Mouse (Mus musculus): ENCODE results near the gene Cntnap2.
A peak's percentile ranks its signal among the peaks of the same experiment; 100 is the strongest.
"Not testable (repeated sequence)": the region's sequence is repeated elsewhere in the genome, so short reads cannot be mapped to it uniquely, and the experiment has no call there.

Cntnap2 gene

GRCm38 (mm10) chr6:46205531-46205930 lies 1146.4 kb downstream of the Cntnap2 start:
- no peak for DNase-seq (ENCODE audit: extremely low spot score, low read depth, low spot score)

GRCm38 (mm10) chr6:46232889-46233288 lies 1173.7 kb downstream of the Cntnap2 start:
- DNase-seq (ENCODE audit: extremely low spot score, low read depth, low spot score), result no peak

DNA sequence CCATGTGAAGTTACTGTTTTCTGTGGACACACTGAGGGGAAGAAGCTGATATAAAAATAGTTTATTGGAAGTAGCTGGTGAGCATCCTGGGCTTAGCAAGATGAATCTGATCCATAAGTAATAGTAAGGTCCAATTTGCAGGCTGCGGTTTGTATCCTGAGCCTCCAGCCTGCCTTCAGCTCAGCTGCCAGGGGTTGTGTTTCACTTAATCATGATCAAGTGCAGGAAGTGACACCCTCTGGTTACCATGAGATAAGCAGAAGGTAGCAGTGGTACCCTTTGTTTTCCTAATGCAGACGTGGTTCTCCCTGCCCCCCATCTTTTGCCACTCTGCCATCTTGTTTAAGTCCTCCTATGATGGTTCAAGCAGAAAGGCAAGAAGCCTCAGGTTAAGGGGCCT lies 1181.2 kb downstream of the Cntnap2 start:
- DNase-seq (ENCODE audit: extremely low spot score, low read depth, low spot score), result no peak

- no peak for DNase-seq (ENCODE audit: extremely low spot score, low read depth, low spot score)
Observed at GRCm38 (mm10) chr6:46263171-46263570, 1204.0 kb downstream of the Cntnap2 start.

- DNase-seq (ENCODE audit: extremely low spot score, low read depth, low spot score), result no peak
Observed at GRCm38 (mm10) chr6:46346946-46347345, 1287.8 kb downstream of the Cntnap2 start.

- DNase-seq (ENCODE audit: extremely low spot score, low read depth, low spot score), result no peak
Observed at GRCm38 (mm10) chr6:46361091-46361490, 1301.9 kb downstream of the Cntnap2 start.

DNA sequence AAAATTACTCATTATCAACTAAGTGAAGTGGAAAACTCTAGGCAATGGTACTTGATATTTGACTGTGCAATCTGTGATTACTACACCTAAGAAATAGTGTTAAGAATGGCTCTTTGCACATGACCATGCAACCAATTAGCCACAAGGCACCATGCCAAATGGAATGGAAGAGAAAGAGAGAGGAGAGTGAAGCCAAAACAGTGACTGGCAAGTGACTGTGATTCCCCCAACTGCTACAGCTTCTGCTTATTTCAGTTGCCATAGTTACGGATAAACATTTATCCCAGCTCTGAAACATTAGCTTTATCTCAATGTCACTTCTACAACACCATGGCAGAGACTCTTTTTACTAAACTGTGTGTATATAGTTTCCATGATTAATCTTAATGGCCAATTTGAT lies 1303.0 kb downstream of the Cntnap2 start:
- DNase-seq (ENCODE audit: extremely low spot score, low read depth, low spot score), result no peak

- no peak for DNase-seq (ENCODE audit: extremely low spot score, low read depth, low spot score)
Observed at GRCm38 (mm10) chr6:46398725-46399589, 1339.8 kb downstream of the Cntnap2 start.

DNA sequence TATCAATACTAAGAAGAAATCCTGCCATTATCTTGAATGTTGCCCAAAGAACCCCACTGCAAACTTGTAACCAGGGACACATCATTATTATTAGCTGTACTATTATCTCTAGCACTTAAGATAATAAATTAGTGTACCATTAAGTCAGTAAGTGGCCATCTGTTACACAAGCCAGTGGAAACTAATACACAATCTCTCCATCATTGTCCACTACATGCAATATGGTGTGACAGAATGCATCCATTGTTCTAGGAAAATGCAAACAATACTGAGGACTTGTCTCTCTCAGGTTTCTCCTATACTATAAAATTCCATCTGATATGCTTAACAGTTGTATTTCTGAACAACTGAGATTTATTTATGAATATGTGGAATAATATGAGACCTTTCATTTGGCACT lies 1355.0 kb downstream of the Cntnap2 start:
- no peak for DNase-seq (ENCODE audit: extremely low spot score, low read depth, low spot score)

GRCm38 (mm10) chr6:46414562-46414961 lies 1355.4 kb downstream of the Cntnap2 start:
- DNase-seq (ENCODE audit: extremely low spot score, low read depth, low spot score), result no peak

DNA sequence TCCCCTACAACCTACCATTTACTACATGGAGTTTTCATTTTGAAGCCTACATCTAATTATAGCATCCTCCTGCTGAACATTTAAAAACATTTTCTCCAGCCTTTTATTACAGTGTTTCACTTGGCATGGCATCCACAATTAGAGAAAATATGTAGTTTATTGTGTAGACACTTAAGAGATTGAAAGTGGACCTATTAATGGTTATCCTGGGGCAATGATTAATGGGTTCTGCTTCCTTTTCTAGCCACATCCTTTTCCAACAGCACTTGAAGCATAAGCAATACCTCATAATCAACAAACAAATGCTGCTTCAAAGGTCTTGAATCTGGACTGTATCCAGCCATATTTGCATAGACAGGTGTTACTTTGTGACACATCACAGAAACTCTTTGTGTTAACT lies 1360.7 kb downstream of the Cntnap2 start:
- no peak for DNase-seq (ENCODE audit: extremely low spot score, low read depth, low spot score)

GRCm38 (mm10) chr6:46420349-46420748 lies 1361.2 kb downstream of the Cntnap2 start:
- no peak for DNase-seq (ENCODE audit: extremely low spot score, low read depth, low spot score)

DNA sequence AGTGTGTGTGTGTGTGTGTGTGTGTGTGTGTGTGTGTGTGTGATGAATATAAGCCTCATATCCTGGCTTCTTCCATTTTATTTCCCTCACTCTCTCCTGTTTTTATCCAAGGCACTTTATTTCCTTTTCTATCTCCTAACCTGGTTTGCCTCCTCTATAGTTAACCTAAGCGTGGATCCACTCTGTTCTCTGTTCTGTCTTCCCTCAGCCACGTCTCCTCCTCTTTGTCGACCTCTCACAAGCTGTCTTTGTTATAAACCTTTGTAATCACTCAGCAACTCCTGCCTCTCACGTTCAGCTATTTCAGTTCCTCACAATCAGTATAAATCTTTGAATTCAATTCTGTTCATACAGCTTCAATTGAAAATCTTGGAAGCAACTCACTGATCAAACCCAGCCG lies 1369.1 kb downstream of the Cntnap2 start:
- no peak for DNase-seq (ENCODE audit: extremely low spot score, low read depth, low spot score)

DNA sequence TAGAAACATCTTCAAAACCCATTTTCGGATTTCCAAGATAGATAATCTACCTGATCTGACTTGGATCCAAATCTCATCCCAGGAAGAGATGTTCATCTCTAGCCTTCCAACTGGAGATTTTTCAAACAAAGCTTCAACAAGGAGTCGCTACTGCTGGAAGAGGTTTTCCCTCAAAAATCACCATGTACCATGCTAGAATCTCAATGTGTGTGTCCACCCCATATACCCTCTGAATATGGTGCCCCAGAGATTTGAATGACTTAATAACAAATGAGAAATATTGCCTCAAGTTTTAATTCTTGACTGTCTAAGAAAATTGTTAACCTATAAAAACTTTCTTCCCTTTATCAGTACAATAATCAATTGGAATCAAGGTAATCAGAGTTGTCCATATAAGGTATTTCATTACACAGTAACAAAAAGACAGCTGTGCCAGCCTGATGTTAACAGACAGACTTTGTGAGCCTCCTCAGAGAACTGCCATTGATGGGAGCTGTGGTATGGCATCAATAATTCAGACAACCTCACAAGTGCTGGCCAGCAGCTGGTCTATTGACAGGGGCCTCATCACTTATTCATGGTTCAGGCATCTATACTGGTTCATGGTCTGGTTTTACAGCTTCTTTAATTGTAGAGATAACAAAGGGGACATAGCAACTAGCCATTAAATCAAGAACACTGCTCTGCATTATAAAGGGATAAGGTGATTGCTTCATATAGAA lies 1391.9 kb downstream of the Cntnap2 start:
- no peak for DNase-seq (ENCODE audit: extremely low spot score, low read depth, low spot score)

GRCm38 (mm10) chr6:46472683-46473082 lies 1413.5 kb downstream of the Cntnap2 start:
- DNase-seq (ENCODE audit: extremely low spot score, low read depth, low spot score), result no peak

GRCm38 (mm10) chr6:46484392-46484791 lies 1425.2 kb downstream of the Cntnap2 start:
- no peak for DNase-seq (ENCODE audit: extremely low spot score, low read depth, low spot score)

GRCm38 (mm10) chr6:46502786-46503185 lies 1443.6 kb downstream of the Cntnap2 start:
- DNase-seq (ENCODE audit: extremely low spot score, low read depth, low spot score), result peak; percentile 41

DNA sequence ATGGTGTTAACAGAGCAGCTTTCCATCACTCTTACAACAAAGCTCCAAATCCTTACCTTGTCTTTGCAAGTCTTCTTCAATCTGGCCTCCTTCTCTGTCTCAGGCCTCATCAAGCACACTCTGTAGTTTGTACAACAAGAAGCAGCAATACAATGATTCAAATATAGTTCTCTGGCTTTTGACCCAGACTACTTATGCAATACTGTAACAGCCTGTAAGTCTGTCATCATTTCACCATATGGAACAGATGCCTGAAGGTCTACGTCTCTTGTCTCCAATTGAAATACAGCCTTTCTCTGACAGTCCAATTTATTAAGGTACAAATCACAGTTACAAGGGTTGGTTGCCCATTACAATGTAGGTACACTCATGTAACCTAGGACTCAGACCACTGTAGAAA lies 1453.7 kb downstream of the Cntnap2 start:
- no peak for DNase-seq (ENCODE audit: extremely low spot score, low read depth, low spot score)

DNA sequence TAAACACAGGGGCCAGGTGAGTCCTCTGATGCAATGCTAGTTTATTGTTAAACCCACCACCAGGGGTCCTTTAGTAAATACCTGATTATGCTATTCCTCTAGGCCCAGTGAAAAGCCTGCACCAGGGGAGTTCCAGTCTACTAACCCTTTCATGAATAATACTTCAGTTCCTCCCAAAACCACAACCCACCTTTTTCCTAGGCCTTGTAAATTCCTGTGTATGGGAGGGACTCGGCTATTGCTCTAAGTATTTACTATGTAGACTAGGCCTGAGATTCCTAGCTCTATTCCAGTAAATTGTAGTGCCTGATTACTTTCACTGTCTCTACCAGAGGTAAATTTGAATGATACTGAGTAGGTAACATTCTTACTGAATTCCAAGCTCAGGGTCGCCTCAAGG lies 1478.4 kb downstream of the Cntnap2 start:
- DNase-seq (ENCODE audit: extremely low spot score, low read depth, low spot score), result not testable (repeated sequence)

GRCm38 (mm10) chr6:46563470-46563869 lies 1504.3 kb downstream of the Cntnap2 start:
- no peak for DNase-seq (ENCODE audit: extremely low spot score, low read depth, low spot score)

DNA sequence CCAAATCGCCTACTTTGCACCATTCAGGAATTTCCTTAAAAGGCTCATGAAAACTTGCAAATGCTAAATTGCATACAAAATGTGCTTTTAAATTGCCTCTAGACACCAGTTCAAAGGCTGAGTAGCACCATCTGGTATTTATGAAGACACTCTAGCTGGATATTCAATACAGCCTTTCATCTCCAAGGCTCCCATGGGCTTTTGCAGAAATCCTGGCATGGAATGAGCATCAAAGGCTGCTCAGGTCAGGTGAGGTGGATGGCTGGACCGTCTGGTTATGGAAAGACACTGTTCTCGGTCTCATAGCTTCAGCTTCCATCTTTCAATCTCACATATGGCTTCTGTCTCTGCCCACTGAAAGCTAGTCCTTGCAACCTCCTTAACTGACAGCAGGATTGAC lies 1515.9 kb downstream of the Cntnap2 start:
- DNase-seq (ENCODE audit: extremely low spot score, low read depth, low spot score), result no peak

DNA sequence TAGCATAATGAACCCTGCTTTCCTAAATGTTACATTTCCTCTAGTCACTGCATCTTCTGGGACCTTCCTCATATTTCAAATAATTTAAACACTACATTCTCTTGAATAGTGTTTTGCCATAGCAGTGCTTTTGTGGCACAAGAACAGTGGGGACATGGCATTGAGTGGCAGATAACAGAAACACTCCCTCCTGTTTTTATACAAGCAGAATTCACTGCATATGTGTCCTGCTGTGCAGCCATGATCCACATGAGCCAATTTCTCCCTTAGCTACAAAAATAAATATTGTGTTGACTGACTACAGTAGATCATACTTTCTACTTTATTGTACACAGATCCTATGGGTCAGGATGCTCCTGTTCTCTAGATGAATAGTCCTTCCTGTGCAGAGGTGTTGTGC lies 1553.2 kb downstream of the Cntnap2 start:
- no peak for DNase-seq (ENCODE audit: extremely low spot score, low read depth, low spot score)

Measured in hindlimb bud, embryonic 11.5 days (tissue).